Mouse (Mus musculus) heart, postnatal 4 days (tissue): Measurements from ENCODE around the gene 4930505A04Rik. TPM values are rescaled to one million over a fixed set of nuclear protein-coding genes. Genes with fewer than 3 reads are reported as not detected.
"Not testable (repeated sequence)": the region's sequence is repeated elsewhere in the genome, so short reads cannot be mapped to it uniquely, and the experiment has no call there.

ENCODE experiments used
- DNase-seq: peaks from one replicate; pipeline ENCODE4 v3.0.0; 2021
- total RNA-seq, 2 experiments: library from RNA; stranded (reverse); gene quantifications; 2 replicates each; pipeline ENCODE4 v1.2.3; 2021

4930505A04Rik gene
- not detected for total RNA-seq

DNA sequence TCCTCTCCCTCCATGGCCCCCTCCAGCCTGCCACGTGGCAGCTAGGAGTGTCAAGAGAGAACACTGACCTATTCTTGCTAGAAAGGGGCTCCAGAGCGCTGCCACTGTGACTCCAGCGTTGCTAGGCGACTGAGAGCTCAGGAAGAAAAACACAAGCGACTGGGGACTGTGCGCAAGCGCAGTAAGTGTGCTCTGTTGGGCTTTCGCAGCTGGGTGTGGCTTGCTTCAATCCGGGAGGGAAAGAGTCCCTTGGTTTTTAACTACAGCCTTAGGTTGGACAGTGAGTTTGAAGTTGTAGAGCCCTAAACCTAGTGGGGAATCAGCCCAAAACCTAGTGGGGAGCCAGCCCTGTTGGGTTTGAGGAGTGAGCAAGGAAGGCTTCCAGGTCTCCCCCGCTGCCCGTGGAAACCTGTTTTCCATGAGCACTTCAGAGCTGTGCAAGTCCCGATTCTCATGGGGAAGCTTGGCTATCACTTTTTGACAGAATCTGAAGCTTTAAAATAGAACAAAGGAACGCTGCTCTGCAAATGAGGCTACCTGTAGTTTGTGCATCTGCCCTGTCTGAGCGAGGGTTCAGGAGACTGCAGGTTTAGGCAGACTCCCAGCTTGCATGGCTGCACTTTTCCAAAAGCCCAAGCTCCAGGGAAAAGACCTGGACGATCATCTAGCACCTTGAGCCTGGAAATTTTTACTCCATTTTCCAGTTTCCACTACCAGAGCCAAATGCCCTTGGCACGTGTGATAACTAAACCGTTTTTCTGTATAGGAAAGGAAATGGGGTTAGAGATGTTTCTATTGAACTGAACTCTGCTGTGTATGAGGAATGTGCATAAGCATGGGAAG is at the start of gene 4930505A04Rik:
4930505A04Rik (minus strand) TSS at position 77 of the 843 bp plus-strand sequence.
- DNase-seq, result peak; percentile 90

GRCm38 (mm10) chr11:30517133-30517532 is 45.5 kb upstream of the 4930505A04Rik start:
- no peak for DNase-seq

DNA sequence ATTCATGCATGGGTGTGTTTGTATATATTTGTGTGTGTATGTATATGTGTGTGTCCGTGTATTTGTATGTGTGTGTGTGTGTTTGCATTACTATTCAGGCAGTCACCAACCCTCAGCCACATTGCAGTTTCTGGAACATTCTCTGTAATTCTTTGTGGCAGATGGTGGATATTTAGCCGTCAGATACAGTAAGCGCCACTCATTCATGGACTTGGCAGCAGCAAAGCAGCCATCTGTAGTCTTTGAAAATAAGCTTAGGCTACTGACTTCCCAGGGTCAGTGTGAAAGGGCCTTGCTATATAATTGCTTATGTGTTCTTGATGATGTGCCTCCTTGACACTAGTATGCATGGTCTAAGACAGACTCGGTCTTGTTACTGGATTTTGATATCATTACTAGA is 36.6 kb upstream of the 4930505A04Rik start:
- DNase-seq, result no peak

GRCm38 (mm10) chr11:30498738-30499355 is 27.2 kb upstream of the 4930505A04Rik start:
- DNase-seq, result no peak

DNA sequence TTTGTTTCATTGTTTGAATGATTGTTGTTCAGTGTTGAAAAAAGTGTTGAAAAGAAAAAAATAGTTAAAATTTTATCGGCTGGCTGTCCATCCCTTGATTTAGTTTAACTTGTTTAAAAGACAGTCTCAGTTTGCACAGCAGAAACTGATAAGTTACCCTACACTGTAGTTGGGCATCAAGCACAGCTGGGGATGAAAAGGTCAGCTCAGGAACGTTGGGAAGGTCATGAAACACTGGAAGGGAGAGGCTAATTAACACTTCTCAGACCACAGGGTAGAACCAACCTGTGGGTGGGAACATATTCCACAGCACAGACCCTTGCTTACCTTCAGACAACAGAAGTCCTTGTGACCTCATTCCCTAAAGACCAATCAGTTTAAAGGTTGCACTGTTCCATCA is 25.5 kb upstream of the 4930505A04Rik start:
- no peak for DNase-seq

- DNase-seq, result no peak
Observed at GRCm38 (mm10) chr11:30491515-30492260, 20.1 kb upstream of the 4930505A04Rik start.

GRCm38 (mm10) chr11:30488183-30488582 is 16.6 kb upstream of the 4930505A04Rik start:
- DNase-seq, result no peak

- no peak for DNase-seq
Observed at GRCm38 (mm10) chr11:30483286-30483685, 11.7 kb upstream of the 4930505A04Rik start.

DNA sequence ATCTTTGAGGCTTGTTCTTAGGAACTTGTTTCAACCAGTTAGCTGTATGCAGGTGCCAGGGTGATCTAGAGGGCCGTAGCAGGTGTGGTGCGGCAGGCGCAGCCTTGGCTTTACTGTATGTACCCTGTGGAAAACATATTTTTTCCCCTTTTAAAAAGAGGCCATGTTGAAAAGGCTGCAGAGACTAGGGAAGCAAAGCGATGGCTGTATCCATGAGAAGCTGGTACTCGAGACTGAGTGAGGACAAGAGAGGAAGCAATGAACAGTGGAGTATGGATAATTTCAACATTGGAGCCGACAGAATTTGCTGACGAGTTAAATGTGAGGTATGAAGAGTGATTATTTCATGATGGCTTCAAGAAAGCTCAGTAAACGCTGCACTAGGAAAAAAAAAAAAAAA is 440 bp downstream of the 4930505A04Rik start:
- no peak for DNase-seq

DNA sequence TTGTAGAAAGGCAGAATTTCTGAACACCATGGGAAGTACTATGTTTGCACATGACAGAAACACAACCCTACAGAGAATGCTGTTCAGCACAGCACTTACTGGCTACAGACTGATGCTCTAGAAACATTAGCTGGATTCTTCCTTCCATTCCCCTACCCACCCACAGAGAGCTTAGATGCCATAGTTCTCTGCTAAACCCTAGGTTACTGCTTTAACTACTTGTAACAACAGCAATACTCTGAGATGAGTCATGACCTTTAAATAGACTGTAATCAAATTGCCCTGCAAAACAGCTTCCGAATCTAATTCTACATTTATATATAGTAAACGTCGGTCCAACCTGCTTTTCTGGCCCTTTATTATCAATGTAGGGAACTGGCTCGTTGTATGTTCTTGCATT is 17.3 kb downstream of the 4930505A04Rik start:
- DNase-seq, result no peak

DNA sequence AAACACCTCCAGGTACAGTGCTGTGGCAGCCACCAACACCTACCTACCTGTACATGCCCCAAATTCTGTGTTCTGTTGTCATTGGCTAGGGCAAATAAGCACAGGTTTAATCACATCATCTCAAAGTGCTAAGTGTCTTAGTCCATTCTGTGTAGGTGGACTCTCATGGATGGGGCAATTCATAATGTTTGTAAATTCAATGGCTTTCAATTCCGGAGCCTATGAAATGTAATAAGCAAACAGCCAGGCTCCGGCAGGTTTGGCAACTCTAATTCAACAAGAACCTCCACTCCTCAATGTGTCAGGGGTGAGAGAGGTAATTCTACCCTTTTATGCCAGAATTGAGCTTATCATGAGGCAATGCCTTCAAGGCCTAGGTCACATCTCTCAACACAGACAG is 23.5 kb downstream of the 4930505A04Rik start:
- DNase-seq, result no peak

- no peak for DNase-seq
Observed at GRCm38 (mm10) chr11:30447561-30447960, 24.1 kb downstream of the 4930505A04Rik start.

DNA sequence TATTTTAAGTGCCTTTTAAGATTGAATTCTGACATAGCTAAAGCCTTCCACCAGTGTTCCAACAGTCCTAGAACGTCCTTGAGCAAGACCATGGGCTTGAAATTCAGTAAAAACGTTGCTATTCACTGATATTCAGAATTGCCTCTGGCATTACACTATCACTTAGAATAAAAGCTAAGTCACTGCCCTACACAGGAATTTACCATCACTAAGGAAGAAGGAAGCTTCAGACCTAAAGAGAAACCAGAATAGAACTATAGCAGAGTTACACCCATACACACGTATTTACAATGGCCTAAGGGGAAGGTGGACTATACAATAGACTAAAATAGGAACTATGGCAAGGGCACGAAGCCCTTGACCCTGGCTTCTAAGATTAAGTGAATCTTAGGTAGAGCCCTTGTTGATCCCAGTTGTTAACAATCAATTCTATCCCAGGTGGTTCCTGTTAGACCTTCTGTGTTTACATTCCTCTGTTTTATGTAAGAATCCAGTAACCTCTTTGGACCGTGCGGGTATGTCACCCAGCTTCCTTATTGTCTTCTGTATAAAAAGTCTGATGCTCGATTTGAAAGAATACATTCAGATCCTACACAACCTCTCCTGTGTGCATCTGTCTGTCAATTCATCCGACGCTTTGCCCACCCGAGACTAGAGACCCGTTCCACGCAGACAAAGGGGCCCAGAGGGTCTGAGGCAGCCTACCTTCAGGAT is 27.3 kb downstream of the 4930505A04Rik start:
- DNase-seq, result not testable (repeated sequence)

- DNase-seq, result no peak
Observed at GRCm38 (mm10) chr11:30443746-30444145, 27.9 kb downstream of the 4930505A04Rik start.

GRCm38 (mm10) chr11:30433256-30433950 is 38.2 kb downstream of the 4930505A04Rik start:
- no peak for DNase-seq

DNA sequence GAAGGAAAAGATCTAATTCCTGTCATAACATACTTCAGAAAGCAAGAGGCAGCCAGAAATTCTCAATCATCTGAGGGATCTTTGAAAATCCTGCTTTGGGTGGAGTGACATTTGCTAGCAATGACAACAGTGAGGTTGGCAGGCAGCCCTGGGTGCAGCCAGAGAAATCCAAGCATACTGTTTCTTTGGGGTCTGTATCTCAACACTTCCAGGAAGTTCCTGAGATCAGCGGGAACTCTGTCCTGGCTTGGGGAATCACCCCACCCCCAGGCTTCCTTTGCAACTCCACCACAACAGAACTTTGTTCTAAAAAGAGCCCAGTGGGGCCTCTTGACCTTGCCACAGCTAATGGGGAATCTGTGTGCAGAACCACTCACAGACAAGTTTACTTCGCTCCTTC is 66.0 kb downstream of the 4930505A04Rik start:
- peak; percentile 72 for DNase-seq

DNA sequence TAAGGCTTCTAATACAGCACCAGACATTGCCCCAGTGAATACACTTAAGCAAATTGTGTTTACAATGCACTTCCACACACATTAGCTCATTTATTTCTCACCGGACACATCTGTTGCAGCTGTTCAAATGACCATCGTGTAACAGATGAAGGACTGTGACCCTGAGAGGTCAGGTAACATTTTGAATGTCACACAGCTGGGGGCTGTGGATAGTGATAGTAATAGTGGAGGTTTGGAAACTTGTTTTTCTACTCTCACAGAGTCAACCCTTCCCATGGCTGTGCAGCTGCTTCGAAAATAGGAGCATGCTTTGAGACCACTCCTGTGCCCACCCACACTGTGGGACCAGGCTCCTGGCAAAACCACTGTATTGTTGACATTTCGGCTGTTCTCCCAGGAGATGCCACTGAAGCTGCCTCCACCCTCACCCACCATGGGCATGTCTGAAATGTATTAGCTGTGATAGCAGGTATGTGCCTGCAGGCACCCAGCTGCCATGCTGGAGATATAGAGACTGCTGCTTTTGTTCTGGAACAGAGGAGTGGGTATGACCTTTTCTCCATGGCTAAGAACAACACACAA is 66.9 kb downstream of the 4930505A04Rik start:
- no peak for DNase-seq

- DNase-seq, result no peak
Observed at GRCm38 (mm10) chr11:30394351-30394750, 77.3 kb downstream of the 4930505A04Rik start.

GRCm38 (mm10) chr11:30383076-30383475 is 88.6 kb downstream of the 4930505A04Rik start:
- no peak for DNase-seq
